Mouse (Mus musculus): ENCODE results near the gene Gsdme.

Gsdme gene

GRCm38 (mm10) chr6:50244126-50244525 lies 19.5 kb downstream of the Gsdme start:
- no peak for DNase-seq

- DNase-seq, result no peak
Observed at GRCm38 (mm10) chr6:50240437-50240836, 23.2 kb downstream of the Gsdme start.

GRCm38 (mm10) chr6:50239902-50240301 lies 23.8 kb downstream of the Gsdme start:
- DNase-seq, result no peak

GRCm38 (mm10) chr6:50237963-50238362 lies 25.7 kb downstream of the Gsdme start:
- DNase-seq, result no peak

- DNase-seq, result no peak
Observed at GRCm38 (mm10) chr6:50232984-50233383, 30.7 kb downstream of the Gsdme start.

- DNase-seq, result no peak
Observed at GRCm38 (mm10) chr6:50231288-50231687, 32.4 kb downstream of the Gsdme start.

GRCm38 (mm10) chr6:50228180-50228579 lies 35.5 kb downstream of the Gsdme start:
- DNase-seq, result no peak

GRCm38 (mm10) chr6:50225232-50225631 lies 38.4 kb downstream of the Gsdme start:
- no peak for DNase-seq

GRCm38 (mm10) chr6:50223606-50224005 lies 40.1 kb downstream of the Gsdme start:
- DNase-seq, result no peak

GRCm38 (mm10) chr6:50222986-50223385 lies 40.7 kb downstream of the Gsdme start:
- DNase-seq, result no peak

GRCm38 (mm10) chr6:50222351-50222750 lies 41.3 kb downstream of the Gsdme start:
- no peak for DNase-seq

- DNase-seq, result peak; percentile 53
Observed at GRCm38 (mm10) chr6:50220863-50221262, 42.8 kb downstream of the Gsdme start.

- DNase-seq, result no peak
Observed at GRCm38 (mm10) chr6:50219066-50219465, 44.6 kb downstream of the Gsdme start.

GRCm38 (mm10) chr6:50218628-50219027 lies 45.0 kb downstream of the Gsdme start:
- DNase-seq, result no peak

- DNase-seq, result no peak
Observed at GRCm38 (mm10) chr6:50215986-50216385, 47.7 kb downstream of the Gsdme start.

- DNase-seq, result peak; percentile 66
Observed at GRCm38 (mm10) chr6:50215373-50215745, 48.3 kb downstream of the Gsdme start.

GRCm38 (mm10) chr6:50214711-50215372 lies 48.8 kb downstream of the Gsdme start:
- no peak for DNase-seq

- no peak for DNase-seq
Observed at GRCm38 (mm10) chr6:50205093-50205492, 58.6 kb downstream of the Gsdme start.

- DNase-seq, result no peak
Observed at GRCm38 (mm10) chr6:50204356-50204755, 59.3 kb downstream of the Gsdme start.

- DNase-seq, result no peak
Observed at GRCm38 (mm10) chr6:50193851-50194250, 69.8 kb downstream of the Gsdme start.

GRCm38 (mm10) chr6:50192822-50193221 lies 70.8 kb downstream of the Gsdme start:
- no peak for DNase-seq

- DNase-seq, result no peak
Observed at GRCm38 (mm10) chr6:50192169-50192568, 71.5 kb downstream of the Gsdme start.

- DNase-seq, result no peak
Observed at GRCm38 (mm10) chr6:50191605-50192004, 72.1 kb downstream of the Gsdme start.

- DNase-seq, result no peak
Observed at GRCm38 (mm10) chr6:50189376-50189775, 74.3 kb downstream of the Gsdme start.

GRCm38 (mm10) chr6:50187955-50188354 lies 75.7 kb downstream of the Gsdme start:
- DNase-seq, result no peak
